Mouse (Mus musculus) embryonic facial prominence, embryonic 12.5 days (tissue): ENCODE data around the gene Mcur1. TPM values are rescaled to one million over a fixed set of nuclear protein-coding genes. Genes with fewer than 3 reads are reported as not detected.

Experiments used
- ATAC-seq: fragments of 200-750 bp; cut with Nextera tagmentation; 2 replicates; pipeline ENCODE4 v1.8.0; 2017; ENCODE audit not compliant: insufficient number of reproducible peaks, insufficient read depth, low FRiP score, low TSS enrichment
- H3K27ac ChIP-seq: fragments of 300-500 bp; sonication (generic); 2 replicates; pipeline ENCODE4 v1.5.1; 2016; ENCODE audit warnings: mild to moderate bottlenecking
- H3K27me3 ChIP-seq: fragments of 300-500 bp; sonication (generic); 2 replicates; pipeline ENCODE4 v1.6.1; 2016; ENCODE audit warnings: mild to moderate bottlenecking, moderate library complexity
- H3K36me3 ChIP-seq: fragments of 300-500 bp; sonication (generic); 2 replicates; pipeline ENCODE4 v1.6.1; 2016; ENCODE audit warnings: mild to moderate bottlenecking
- H3K4me1 ChIP-seq: fragments of 300-500 bp; sonication (generic); 2 replicates; pipeline ENCODE4 v1.6.1; 2016
- H3K4me2 ChIP-seq: fragments of 300-500 bp; sonication (generic); replicated peaks from 2 replicates; pipeline ENCODE4 v1.6.1; 2016; ENCODE audit warnings: mild to moderate bottlenecking, moderate library complexity
- H3K4me3 ChIP-seq: fragments of 300-500 bp; sonication (generic); 2 replicates; pipeline ENCODE4 v1.5.1; 2016; ENCODE audit warnings: mild to moderate bottlenecking
- H3K9ac ChIP-seq: fragments of 300-500 bp; sonication (generic); 2 replicates; pipeline ENCODE4 v1.6.1; 2016; ENCODE audit warnings: mild to moderate bottlenecking, moderate library complexity
- H3K9me3 ChIP-seq: fragments of 300-500 bp; sonication (generic); 2 replicates; pipeline ENCODE4 v1.6.1; 2016; ENCODE audit warnings: mild to moderate bottlenecking, moderate library complexity
- WGBS: fragments of 180-500 bp; shearing (Covaris S2); methylation state at CpG from one replicate; pipeline ENCODE4 v1.1.7; 2016; 5-methylcytosine and 5-hydroxymethylcytosine counted together
- polyA plus RNA-seq: library from polyadenylated mRNA; unstranded; fragments of >200 nt; fragmentation: Nextera tagmentation; extraction: Ambion mirVana; gene quantifications from 2 replicates; pipeline ENCODE4 v1.2.1, GENCODE M21; 2016

The Mcur1 gene
- polyA plus RNA-seq, 1 experiment from 2014 or later: 15.0 TPM

DNA sequence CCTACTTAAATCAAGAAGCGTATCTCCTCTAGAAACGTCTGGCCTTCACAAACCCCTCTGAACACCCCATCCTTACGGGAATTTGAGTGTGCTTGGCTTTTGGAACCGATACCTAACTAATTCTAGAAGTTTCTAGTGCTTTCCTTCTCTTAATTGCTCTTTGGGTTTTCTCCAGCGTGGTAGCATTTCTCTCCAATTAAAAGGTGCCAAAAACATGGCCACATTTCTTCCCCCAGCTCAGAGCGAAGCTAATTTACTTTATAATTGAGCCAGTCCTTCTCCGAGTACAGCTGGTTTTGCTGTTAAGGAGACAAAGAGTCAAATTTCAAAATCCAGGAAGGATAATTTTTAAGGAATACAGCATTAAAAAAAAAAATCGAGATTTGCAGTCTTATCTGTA lies 23.5 kb upstream of the Mcur1 start:
- WGBS: 50% methylated on average over 8 of the region's 8 CpGs
- ATAC-seq: no peak
- H3K4me2 ChIP-seq: no peak overlapping the region
- no peaks in the 10 kb centered on the region for H3K9me3 ChIP-seq
- no peaks in the 10 kb centered on the region for H3K36me3 ChIP-seq
- H3K4me3 ChIP-seq: no peak overlapping the region
- H3K27ac ChIP-seq: no peak overlapping the region
- no peaks in the 10 kb centered on the region for H3K27me3 ChIP-seq
- peaks cover 5% of the 10 kb centered on the region; the same call in 1 of the 2 replicates for H3K4me1 ChIP-seq
- no peak overlapping the region for H3K9ac ChIP-seq

GRCm38 (mm10) chr13:43582961-43583360 lies 23.0 kb upstream of the Mcur1 start:
- no peaks in the 10 kb centered on the region for H3K36me3 ChIP-seq
- no peak overlapping the region for H3K27ac ChIP-seq
- peak overlapping the region; percentile 36 for H3K4me2 ChIP-seq
- H3K27me3 ChIP-seq: no peaks in the 10 kb centered on the region
- H3K9me3 ChIP-seq: no peaks in the 10 kb centered on the region
- WGBS: 42% methylated on average over 16 of the region's 16 CpGs
- ATAC-seq: no peak
- H3K4me3 ChIP-seq: 0 out of 2 replicates have a peak overlapping the region, but pooled peaks have one; percentile 5
- no peak overlapping the region for H3K9ac ChIP-seq
- peaks cover 5% of the 10 kb centered on the region; the same call in 1 of the 2 replicates for H3K4me1 ChIP-seq

DNA sequence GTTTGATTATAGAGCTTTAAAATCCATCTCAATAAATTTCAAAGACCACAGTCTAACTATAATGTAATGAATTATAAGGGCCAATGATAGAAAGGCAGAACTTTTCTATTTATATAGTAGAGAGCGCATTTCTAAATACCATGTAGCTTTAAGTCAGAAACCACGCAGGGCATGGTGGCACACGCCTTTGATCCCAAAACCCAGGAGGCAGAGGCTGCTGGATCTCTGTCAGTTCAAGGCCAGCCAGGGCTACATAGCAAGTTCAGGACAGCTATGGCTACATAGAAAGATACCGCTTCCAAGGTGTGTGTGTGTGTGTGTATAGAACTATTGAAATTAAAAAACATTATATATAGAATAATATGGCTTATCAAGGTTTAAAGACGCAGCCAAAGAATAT lies 20.7 kb upstream of the Mcur1 start:
- ATAC-seq: no peak
- WGBS: 89% methylated on average over 5 of the region's 5 CpGs
- H3K9me3 ChIP-seq: no peaks in the 10 kb centered on the region
- H3K36me3 ChIP-seq: no peaks in the 10 kb centered on the region
- H3K4me1 ChIP-seq: peaks cover 5% of the 10 kb centered on the region; the same call in 1 of the 2 replicates
- no peaks in the 10 kb centered on the region for H3K27me3 ChIP-seq
- no peak overlapping the region for H3K4me2 ChIP-seq
- H3K4me3 ChIP-seq: no peak overlapping the region
- no peak overlapping the region for H3K9ac ChIP-seq
- H3K27ac ChIP-seq: no peak overlapping the region

GRCm38 (mm10) chr13:43579740-43580139 lies 19.7 kb upstream of the Mcur1 start:
- H3K36me3 ChIP-seq: no peaks in the 10 kb centered on the region
- H3K9me3 ChIP-seq: no peaks in the 10 kb centered on the region
- H3K4me2 ChIP-seq: no peak overlapping the region
- H3K27ac ChIP-seq: no peak overlapping the region
- H3K4me1 ChIP-seq: peaks cover 5% of the 10 kb centered on the region; the same call in 1 of the 2 replicates
- ATAC-seq: no peak
- no peak overlapping the region for H3K9ac ChIP-seq
- H3K27me3 ChIP-seq: no peaks in the 10 kb centered on the region
- H3K4me3 ChIP-seq: no peak overlapping the region
- WGBS: 20% methylated on average over 18 of the region's 18 CpGs

- H3K4me1 ChIP-seq: peaks cover under 1% of the 10 kb centered on the region; the same call in 1 of the 2 replicates
- no peak overlapping the region for H3K27ac ChIP-seq
- no peaks in the 10 kb centered on the region for H3K9me3 ChIP-seq
- no peak for ATAC-seq
- WGBS: 90% methylated on average over 12 of the region's 12 CpGs
- no peaks in the 10 kb centered on the region for H3K27me3 ChIP-seq
- no peaks in the 10 kb centered on the region for H3K36me3 ChIP-seq
- H3K4me3 ChIP-seq: no peak overlapping the region
- no peak overlapping the region for H3K9ac ChIP-seq
- no peak overlapping the region for H3K4me2 ChIP-seq
Measured at GRCm38 (mm10) chr13:43577766-43578165, 17.8 kb upstream of the Mcur1 start.

GRCm38 (mm10) chr13:43577254-43577653 lies 17.3 kb upstream of the Mcur1 start:
- H3K9me3 ChIP-seq: no peaks in the 10 kb centered on the region
- ATAC-seq: no peak
- WGBS: 63% methylated on average over 5 of the region's 5 CpGs
- no peaks in the 10 kb centered on the region for H3K4me1 ChIP-seq
- H3K27me3 ChIP-seq: no peaks in the 10 kb centered on the region
- H3K27ac ChIP-seq: no peak overlapping the region
- no peaks in the 10 kb centered on the region for H3K36me3 ChIP-seq
- H3K4me2 ChIP-seq: no peak overlapping the region
- no peak overlapping the region for H3K4me3 ChIP-seq
- no peak overlapping the region for H3K9ac ChIP-seq

DNA sequence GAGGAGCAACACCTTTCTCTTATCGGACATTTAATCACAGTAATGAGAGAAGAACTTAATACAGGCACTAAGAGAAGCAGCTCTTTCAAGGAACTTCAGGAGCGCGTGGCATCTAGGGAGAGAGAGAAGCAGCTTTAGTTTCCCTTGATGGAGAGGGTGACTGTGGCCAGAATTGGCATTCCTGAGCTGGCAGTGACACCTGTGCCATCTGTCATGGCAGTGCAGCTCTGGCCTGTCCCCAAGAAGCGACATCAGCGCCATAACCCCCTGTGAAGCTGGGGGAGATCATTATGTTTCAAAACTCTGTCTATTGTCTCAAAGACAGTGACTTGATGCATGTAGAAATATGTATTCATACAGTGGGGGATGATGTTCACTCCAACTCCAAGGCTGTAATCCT lies 15.4 kb upstream of the Mcur1 start:
- 91% methylated on average over 5 of the region's 5 CpGs for WGBS
- Histone ChIP-seq H3K4me3 (no peak overlapping the region), H3K4me1 (no peaks in the 10 kb centered on the region), H3K36me3 (no peaks in the 10 kb centered on the region), H3K27me3 (no peaks in the 10 kb centered on the region), H3K9ac (no peak overlapping the region), H3K27ac (no peak overlapping the region), H3K9me3 (no peaks in the 10 kb centered on the region), H3K4me2 (no peak overlapping the region)
- no peak for ATAC-seq

- no peaks in the 10 kb centered on the region for H3K36me3 ChIP-seq
- 72% methylated on average over 2 of the region's 2 CpGs for WGBS
- H3K27me3 ChIP-seq: no peaks in the 10 kb centered on the region
- H3K4me3 ChIP-seq: no peak overlapping the region
- no peaks in the 10 kb centered on the region for H3K9me3 ChIP-seq
- no peak overlapping the region for H3K4me2 ChIP-seq
- H3K9ac ChIP-seq: no peak overlapping the region
- H3K27ac ChIP-seq: no peak overlapping the region
- H3K4me1 ChIP-seq: no peaks in the 10 kb centered on the region
- no peak for ATAC-seq
Measured at GRCm38 (mm10) chr13:43573979-43574378, 14.0 kb upstream of the Mcur1 start.

DNA sequence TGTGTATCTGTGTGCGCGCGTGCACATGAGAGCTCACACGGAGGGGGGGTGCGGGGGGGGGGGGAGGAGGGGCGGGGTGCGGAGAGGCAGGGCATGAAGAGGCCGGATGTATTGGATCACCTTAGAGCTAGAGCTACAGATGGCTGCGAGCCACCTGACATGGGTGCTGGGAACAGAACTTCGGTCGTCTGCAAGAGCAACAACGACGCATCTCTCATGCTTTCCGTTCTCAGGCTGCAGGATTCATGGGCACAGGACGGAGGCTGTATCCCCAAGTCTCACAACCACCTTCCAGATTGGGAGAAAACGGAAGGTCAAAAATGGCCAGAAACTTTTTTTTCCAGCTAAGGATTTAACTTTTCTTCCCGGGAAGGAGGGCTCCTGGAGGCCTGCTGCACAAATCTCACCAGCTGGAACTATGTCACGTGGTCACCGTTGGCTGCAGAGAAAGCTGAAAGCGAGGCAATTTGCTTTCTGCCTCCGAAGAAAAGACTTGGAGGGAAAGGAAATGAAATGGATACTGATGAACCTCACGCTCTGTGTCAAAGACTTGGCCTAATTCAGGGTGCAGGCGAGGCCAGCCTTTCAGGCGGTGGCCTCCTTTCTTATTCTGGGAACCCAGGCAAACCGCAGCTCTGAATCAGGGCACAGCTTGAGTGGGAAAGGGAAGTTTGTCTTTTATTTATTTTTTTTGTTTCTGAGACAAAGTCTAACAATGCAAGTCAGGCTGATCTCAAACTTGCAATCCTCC lies 7.3 kb upstream of the Mcur1 start:
- no peak overlapping the region for H3K9ac ChIP-seq

GRCm38 (mm10) chr13:43566184-43566583 lies 6.2 kb upstream of the Mcur1 start:
- Histone ChIP-seq H3K4me3 (no peak overlapping the region), H3K4me1 (peaks cover 5% of the 10 kb centered on the region; the same call in 1 of the 2 replicates), H3K27ac (no peak overlapping the region), H3K36me3 (no peaks in the 10 kb centered on the region), H3K9ac (no peak overlapping the region), H3K4me2 (no peak overlapping the region), H3K27me3 (no peaks in the 10 kb centered on the region), H3K9me3 (no peaks in the 10 kb centered on the region)
- WGBS: 90% methylated on average over 8 of the region's 8 CpGs
- no peak for ATAC-seq

More for the DNA sequence above, 7.3 kb upstream of the Mcur1 start:
- no peaks in the 10 kb centered on the region for H3K36me3 ChIP-seq
- no peaks in the 10 kb centered on the region for H3K9me3 ChIP-seq
- ATAC-seq: no peak
- H3K27me3 ChIP-seq: no peaks in the 10 kb centered on the region
- H3K27ac ChIP-seq: 0 out of 2 replicates have a peak overlapping the region, but pooled peaks have one; percentile 50
- no peak overlapping the region for H3K4me3 ChIP-seq
- H3K4me1 ChIP-seq: 0 out of 2 replicates have a peak, but pooled peaks cover 4% of the 10 kb centered on the region
- no peak overlapping the region for H3K4me2 ChIP-seq
- 69% methylated on average over 22 of the region's 25 CpGs for WGBS

GRCm38 (mm10) chr13:43565346-43565745 lies 5.4 kb upstream of the Mcur1 start:
- no peaks in the 10 kb centered on the region for H3K27me3 ChIP-seq
- H3K4me2 ChIP-seq: no peak overlapping the region
- H3K27ac ChIP-seq: no peak overlapping the region
- no peak overlapping the region for H3K4me3 ChIP-seq
- WGBS: 15% methylated on average over 9 of the region's 9 CpGs
- peaks cover 9% of the 10 kb centered on the region; the same call in 1 of the 2 replicates for H3K4me1 ChIP-seq
- H3K9ac ChIP-seq: no peak overlapping the region
- no peaks in the 10 kb centered on the region for H3K36me3 ChIP-seq
- no peak for ATAC-seq
- no peaks in the 10 kb centered on the region for H3K9me3 ChIP-seq

GRCm38 (mm10) chr13:43564733-43565132 lies 4.7 kb upstream of the Mcur1 start:
- Histone ChIP-seq H3K4me3 (no peak overlapping the region), H3K4me2 (no peak overlapping the region), H3K9me3 (no peaks in the 10 kb centered on the region), H3K27me3 (no peaks in the 10 kb centered on the region), H3K36me3 (no peaks in the 10 kb centered on the region), H3K9ac (no peak overlapping the region), H3K27ac (no peak overlapping the region), H3K4me1 (peaks cover 9% of the 10 kb centered on the region; the same call in 1 of the 2 replicates)
- ATAC-seq: no peak
- WGBS: 86% methylated on average over 5 of the region's 5 CpGs
